8 mouse cellular contexts compared by ENCODE assay signal in the genomic region with DNA sequence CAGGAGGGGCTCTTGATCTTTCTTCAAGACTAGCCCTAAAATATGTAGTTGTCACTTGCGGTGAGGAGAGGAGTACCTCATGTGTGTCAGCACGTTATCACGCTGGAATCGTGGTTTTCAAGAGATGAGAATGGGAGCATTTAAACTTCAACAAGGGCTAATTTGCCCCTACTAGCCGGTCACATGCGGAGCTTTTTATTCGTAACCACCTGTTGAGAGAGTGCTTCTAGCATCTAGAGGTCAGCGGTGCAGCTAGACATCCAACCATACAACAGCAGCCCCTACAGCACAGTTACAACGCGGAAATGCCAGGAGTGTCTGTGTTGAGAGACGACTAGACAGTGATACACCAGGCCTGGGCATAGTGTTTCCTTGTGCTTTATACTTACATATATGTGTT. TPM values are rescaled to one million over a fixed set of nuclear protein-coding genes. Genes with fewer than 3 reads are reported as not detected.
DNase-seq lines count a peak whose midpoint lies in the region; ATAC-seq lines count a peak whose summit lies in the region.

No protein-coding gene starts in this region.

- peaks cover 35% of the 10 kb centered on the region for H3K36me3 ChIP-seq in kidney, embryonic 15.5 days
- H3K36me3 ChIP-seq in forebrain, embryonic 16.5 days (ENCODE audit: control insufficient read depth, insufficient read depth): peaks cover 17% of the 10 kb centered on the region
- peaks cover 32% of the 10 kb centered on the region for H3K36me3 ChIP-seq in limb, embryonic 15.5 days

- 3% methylated on average over 11 of the region's 11 CpGs for WGBS in kidney, embryonic 15.5 days
- 1% methylated on average over 11 of the region's 11 CpGs for WGBS in forebrain, embryonic 16.5 days
- WGBS in limb, embryonic 15.5 days: 1% methylated on average over 11 of the region's 11 CpGs

- DNase-seq in kidney, adult 18-20 months: no peak
- peak; percentile 24 for DNase-seq in retina, postnatal 1 day
- no peak for DNase-seq in gastrocnemius, postnatal 10 days
- no peak for DNase-seq in frontal cortex, postnatal 10 days (ENCODE audit: low spot score in 2 of 2)

- H3K27ac ChIP-seq in kidney, embryonic 15.5 days: peak overlapping the region; percentile 97
- H3K27ac ChIP-seq in forebrain, embryonic 16.5 days (ENCODE audit: low read length): peak overlapping the region; percentile 79; the same call in 1 of the 2 replicates
- peak overlapping the region; percentile 97; the same call in 1 of the 2 replicates for H3K27ac ChIP-seq in limb, embryonic 15.5 days

- no peaks in the 10 kb centered on the region for H3K9me3 ChIP-seq in kidney, embryonic 15.5 days (replicated peaks)
- H3K9me3 ChIP-seq in forebrain, embryonic 16.5 days (ENCODE audit: control insufficient read depth, low read length): no peaks in the 10 kb centered on the region
- no peaks in the 10 kb centered on the region for H3K9me3 ChIP-seq in limb, embryonic 15.5 days

- H3K4me1 ChIP-seq in kidney, embryonic 15.5 days: peaks cover 14% of the 10 kb centered on the region
- H3K4me1 ChIP-seq in forebrain, embryonic 16.5 days (replicated peaks; ENCODE audit: control insufficient read depth, insufficient read depth, low read length): peaks cover 14% of the 10 kb centered on the region
- peaks cover 17% of the 10 kb centered on the region for H3K4me1 ChIP-seq in limb, embryonic 15.5 days

- no peak for ATAC-seq in kidney, embryonic 15.5 days (replicated peaks; ENCODE audit: low FRiP score)
- ATAC-seq in activated CD4-positive, CD25-positive, alpha-beta regulatory T cell, adult 4 months: peak; percentile 4
- ATAC-seq in forebrain, embryonic 16.5 days: no peak
- no peak for ATAC-seq in limb, embryonic 15.5 days (ENCODE audit: insufficient number of reproducible peaks, low FRiP score, low TSS enrichment, low read depth)

- peak overlapping the region; percentile 77 for H3K4me2 ChIP-seq in kidney, embryonic 15.5 days
- peak overlapping the region; percentile 91 for H3K4me2 ChIP-seq in forebrain, embryonic 16.5 days (ENCODE audit: low read length)
- peak overlapping the region; percentile 84 for H3K4me2 ChIP-seq in limb, embryonic 15.5 days

- no peaks in the 10 kb centered on the region for H3K27me3 ChIP-seq in kidney, embryonic 15.5 days
- no peaks in the 10 kb centered on the region for H3K27me3 ChIP-seq in forebrain, embryonic 16.5 days (replicated peaks; ENCODE audit: control insufficient read depth, insufficient read depth, low read length)
- no peaks in the 10 kb centered on the region for H3K27me3 ChIP-seq in limb, embryonic 15.5 days

- peak overlapping the region; percentile 92 for H3K9ac ChIP-seq in kidney, embryonic 15.5 days
- peak overlapping the region; percentile 96 for H3K9ac ChIP-seq in forebrain, embryonic 16.5 days (replicated peaks; ENCODE audit: low read depth, low read length)
- H3K9ac ChIP-seq in limb, embryonic 15.5 days: peak overlapping the region; percentile 97

- peak overlapping the region; percentile 97 for H3K4me3 ChIP-seq in kidney, embryonic 15.5 days (replicated peaks)
- H3K4me3 ChIP-seq in forebrain, embryonic 16.5 days (replicated peaks; ENCODE audit: low read length): peak overlapping the region; percentile 72
- peak overlapping the region; percentile 96 for H3K4me3 ChIP-seq in limb, embryonic 15.5 days

RNA-seq across cellular contexts. Expression of a gene that starts 0.8 kb away (rescaled TPM):
- polyA plus RNA-seq in kidney, embryonic 15.5 days (2015; fragmentation: Nextera tagmentation; extraction: Ambion mirVana): 241 and 250 TPM in 2 replicates
- 100 to 1,000 TPM; 243 TPM for polyA plus RNA-seq in activated CD4-positive, CD25-positive, alpha-beta regulatory T cell, adult 4 months (2017; shearing (Covaris generic))
- polyA plus RNA-seq in forebrain, embryonic 16.5 days (2015; fragmentation: Nextera tagmentation; extraction: Ambion mirVana): 225 and 231 TPM in 2 replicates
- 171 and 182 TPM in 2 replicates for polyA plus RNA-seq in limb, embryonic 15.5 days (2015; fragmentation: Nextera tagmentation; extraction: Ambion mirVana)
- 100 to 1,000 TPM; 400 to 498 TPM for total RNA-seq in gastrocnemius, postnatal 10 days (2021)

RNA-seq across cellular contexts. Expression of a gene that starts 34.3 kb away (rescaled TPM):
- polyA plus RNA-seq in kidney, embryonic 15.5 days (2015; fragmentation: Nextera tagmentation; extraction: Ambion mirVana): 0.37 and 0.52 TPM in 2 replicates
- under 1 TPM; 0.38 to 0.98 TPM for polyA plus RNA-seq in activated CD4-positive, CD25-positive, alpha-beta regulatory T cell, adult 4 months (2017; shearing (Covaris generic))
- 0.24 and 0.35 TPM in 2 replicates for polyA plus RNA-seq in forebrain, embryonic 16.5 days (2015; fragmentation: Nextera tagmentation; extraction: Ambion mirVana)
- 0.19 and 0.29 TPM in 2 replicates for polyA plus RNA-seq in limb, embryonic 15.5 days (2015; fragmentation: Nextera tagmentation; extraction: Ambion mirVana)
- not detected for total RNA-seq in gastrocnemius, postnatal 10 days (2021)

RNA-seq across cellular contexts. Expression of a gene that starts 41.6 kb away (rescaled TPM):
- 12.3 and 13.3 TPM in 2 replicates for polyA plus RNA-seq in kidney, embryonic 15.5 days (2015; fragmentation: Nextera tagmentation; extraction: Ambion mirVana)
- 1 to 10 TPM; 5.8 to 7.8 TPM for polyA plus RNA-seq in activated CD4-positive, CD25-positive, alpha-beta regulatory T cell, adult 4 months (2017; shearing (Covaris generic))
- polyA plus RNA-seq in forebrain, embryonic 16.5 days (2015; fragmentation: Nextera tagmentation; extraction: Ambion mirVana): 13.2 and 13.5 TPM in 2 replicates
- polyA plus RNA-seq in limb, embryonic 15.5 days (2015; fragmentation: Nextera tagmentation; extraction: Ambion mirVana): 10.6 and 11.5 TPM in 2 replicates
- 10 to 100 TPM; 19.6 to 20.9 TPM for total RNA-seq in gastrocnemius, postnatal 10 days (2021)
